In the genomic region with DNA sequence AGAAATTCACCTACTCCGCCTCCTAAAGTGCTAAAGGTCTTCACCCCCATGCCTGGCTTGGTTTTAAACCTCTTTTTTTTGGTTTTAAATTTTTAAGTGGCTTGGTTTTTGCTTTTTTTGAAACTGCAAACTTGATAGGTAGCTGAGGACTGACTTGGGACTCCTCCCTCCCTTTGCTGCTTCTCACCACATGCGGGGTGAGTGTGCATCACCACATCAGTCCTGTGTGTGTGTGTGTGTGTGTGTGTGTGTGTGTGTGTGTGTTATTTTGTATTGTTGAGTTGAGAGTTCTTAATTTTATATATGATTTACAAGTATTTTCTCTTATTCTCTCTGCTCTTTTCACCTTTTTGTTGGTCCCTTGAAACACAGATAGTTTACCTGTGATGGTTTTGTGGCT, we compare ENCODE assay signal across 23 mouse cellular contexts. TPM values are rescaled to one million over a fixed set of nuclear protein-coding genes. Genes with fewer than 3 reads are reported as not detected.
DNase-seq lines count a peak whose midpoint lies in the region; ATAC-seq lines count a peak whose summit lies in the region.
"Had no signal": no experiment of that assay in that cellular context is flagged by ENCODE, and none has a peak within 500 bp of the region (broad histone marks: within the 10 kb centered on the region; RNA-seq: fewer than 3 reads in every experiment).

No protein-coding gene starts in this region.

- no peak overlapping the region for H3K4me2 ChIP-seq in liver, embryonic 13.5 days
- H3K4me2 ChIP-seq in liver, embryonic 12.5 days = no peak overlapping the region
- H3K4me2 ChIP-seq: embryonic facial prominence, embryonic 15.5 days; hindbrain, embryonic 15.5 days had no signal

- no peak overlapping the region for H3K9ac ChIP-seq in liver, embryonic 13.5 days
- no peak overlapping the region for H3K9ac ChIP-seq in liver, embryonic 12.5 days
- H3K9ac ChIP-seq: embryonic facial prominence, embryonic 15.5 days; hindbrain, embryonic 15.5 days had no signal

- H3K36me3 ChIP-seq in liver, embryonic 13.5 days = peaks cover 25% of the 10 kb centered on the region
- H3K36me3 ChIP-seq in liver, embryonic 12.5 days = peaks cover 51% of the 10 kb centered on the region

- peak; percentile 17 for DNase-seq in heart, adult 11 months
- no peak for DNase-seq in heart, postnatal 4 days
- DNase-seq in liver, embryonic 13.5 days = no peak
- DNase-seq in CD4-positive helper T cell, adult 2 months (ENCODE audit: low read depth, low spot score) = peak; percentile 54
- DNase-seq in natural killer cell, adult 2 months (ENCODE audit: low spot score in 2 of 2) = peak; percentile 16 to 22
- DNase-seq in cerebellum, postnatal 4 days (ENCODE audit: low spot score in 2 of 2) = no peak
- DNase-seq: adrenal gland, adult 2 months; adrenal gland, postnatal 25 days; cerebellum, adult 18-20 months; cerebellum, postnatal 10 days; embryo, embryonic 11 days; gastrocnemius, adult 2 months; gastrocnemius, postnatal 25 days; heart, postnatal 14 days had no signal

- WGBS in liver, embryonic 13.5 days (ENCODE audit: insufficient replicate concordance) = 70% methylated on average over 2 of the region's 2 CpGs
- WGBS in liver, embryonic 12.5 days (ENCODE audit: insufficient replicate concordance) = 71% methylated on average over 2 of the region's 2 CpGs

- 0 out of 2 replicates have a peak overlapping the region, but pooled peaks have one; percentile 6 for H3K27ac ChIP-seq in liver, embryonic 13.5 days
- no peak overlapping the region for H3K27ac ChIP-seq in liver, embryonic 12.5 days
- H3K27ac ChIP-seq: embryonic facial prominence, embryonic 15.5 days; forebrain, embryonic 10.5 days; gastrocnemius, adult 2 months; hindbrain, embryonic 10.5 days; hindbrain, embryonic 15.5 days had no signal

- H3K27me3 ChIP-seq in liver, embryonic 13.5 days = no peaks in the 10 kb centered on the region
- H3K27me3 ChIP-seq in liver, embryonic 12.5 days (replicated peaks) = no peaks in the 10 kb centered on the region
- H3K27me3 ChIP-seq: CH12.LX; embryonic facial prominence, embryonic 15.5 days; hindbrain, embryonic 15.5 days; Patski had no signal

- no peak overlapping the region for H3K4me3 ChIP-seq in liver, embryonic 13.5 days (replicated peaks)
- no peak overlapping the region for H3K4me3 ChIP-seq in liver, embryonic 12.5 days
- H3K4me3 ChIP-seq: embryonic facial prominence, embryonic 15.5 days; erythroblast, embryonic 14.5 days; forebrain, embryonic 10.5 days; gastrocnemius, adult 2 months; hindbrain, embryonic 10.5 days; hindbrain, embryonic 15.5 days had no signal

- no peak for ATAC-seq in liver, embryonic 13.5 days (ENCODE audit: low read depth)
- no peak for ATAC-seq in liver, embryonic 12.5 days
- ATAC-seq: forebrain, embryonic 14.5 days; Patski had no signal

- H3K9me3 ChIP-seq in liver, embryonic 13.5 days (replicated peaks) = no peaks in the 10 kb centered on the region
- no peaks in the 10 kb centered on the region for H3K9me3 ChIP-seq in liver, embryonic 12.5 days (replicated peaks)
- H3K9me3 ChIP-seq: embryonic facial prominence, embryonic 15.5 days; forebrain, embryonic 10.5 days; hindbrain, embryonic 10.5 days; hindbrain, embryonic 15.5 days had no signal

- peaks cover 70% of the 10 kb centered on the region for H3K4me1 ChIP-seq in liver, embryonic 13.5 days (replicated peaks)
- peaks cover 79% of the 10 kb centered on the region for H3K4me1 ChIP-seq in liver, embryonic 12.5 days

RNA-seq across cellular contexts. Expression of a gene that starts 8.7 kb away (rescaled TPM):
- total RNA-seq in heart, postnatal 4 days (2021) = 10 to 100 TPM; 44.5 to 50.1 TPM
- 16.0 and 17.7 TPM in 2 replicates for polyA plus RNA-seq in liver, embryonic 13.5 days (2015; fragmentation: Nextera tagmentation; extraction: Ambion mirVana)
- polyA plus RNA-seq in liver, embryonic 12.5 days (2016; fragmentation: Nextera tagmentation; extraction: Ambion mirVana) = 24.7 and 29.8 TPM in 2 replicates

Comparison
In these comparisons a context has a peak if more than half of its experiments do, and no peak if none do; other contexts are left out.
1. DNase-seq: peak in heart, adult 11 months (single experiment), CD4-positive helper T cell, adult 2 months (single experiment) and natural killer cell, adult 2 months (2 of 2); none in heart, postnatal 4 days (single experiment), liver, embryonic 13.5 days (single experiment) and cerebellum, postnatal 4 days (0 of 2).